Mouse (Mus musculus): ENCODE results near the gene Hacd3.

GRCm38 (mm10) chr9:64941650-64942049, 79.8 kb downstream of the Hacd3 start:
- TF ChIP-seq CTCF (conservative IDR thresholded peaks at IDR 0.05; ENCODE audit: low read length) (no peak), POU5F1 (IDR thresholded peaks at IDR 0.05; ENCODE audit: borderline replicate concordance, low read length) (no peak)

Measured in E14TG2a.4 (cell line).